Mouse (Mus musculus): ENCODE measurements around the gene Fbp1. TPM values are rescaled to one million over a fixed set of nuclear protein-coding genes. Genes with fewer than 3 reads are reported as not detected.
"Not testable (repeated sequence)": the region's sequence is repeated elsewhere in the genome, so short reads cannot be mapped to it uniquely, and the experiment has no call there.

Gene Fbp1
- polyA plus RNA-seq (2012; rRNA removed) (0.68 and 1.2 TPM in 2 replicates), polyA plus RNA-seq (2014; fragmentation: Nextera tagmentation; extraction: Ambion mirVana) (2.1 and 4.5 TPM in 2 replicates)

GRCm38 (mm10) chr13:62887712-62888441 lies at the start of gene Fbp1:
Gene Fbp1, minus strand, starts transcription at chr13:62888282.
- no peak within 1 kb of the TSS for H3K9ac ChIP-seq (replicated peaks)
- peaks cover 16% of the 10 kb centered on the region for H3K27me3 ChIP-seq (ENCODE audit: control insufficient read depth, insufficient read depth, low read length)
- H3K9me3 ChIP-seq (ENCODE audit: control insufficient read depth, low read length), result no peaks in the 10 kb centered on the region
- no peak within 1 kb of the TSS; a peak in 2 of 4 replicates for H3K4me3 ChIP-seq (ENCODE audit: insufficient read depth in 1 of 2, low read depth in 2 of 2, low read length in 2 of 2)
- H3K27ac ChIP-seq, result no peak within 1 kb of the TSS
- ATAC-seq (ENCODE audit: insufficient read depth) (no peak), DNase-seq (ENCODE audit: low read depth in 3 of 3, low spot score in 3 of 3) (no peak)
- H3K36me3 ChIP-seq (replicated peaks; ENCODE audit: control insufficient read depth, insufficient read depth, low read depth), result no peaks in the 10 kb centered on the region
- peak within 1 kb of the TSS; percentile 27 for H3K4me2 ChIP-seq (ENCODE audit: low read depth)
- no peaks in the 10 kb centered on the region for H3K4me1 ChIP-seq (replicated peaks; ENCODE audit: control insufficient read depth in 2 of 2, insufficient read depth in 2 of 2, low read length in 1 of 2)
- TF ChIP-seq CTCF (IDR thresholded peaks at IDR 0.05; ENCODE audit: low read depth), result no peak
- no peak for TF ChIP-seq EP300 (IDR thresholded peaks at IDR 0.05; ENCODE audit: low read depth)
- WGBS (ENCODE audit: insufficient replicate concordance), result 7% methylated on average over 29 of the region's 29 CpGs

GRCm38 (mm10) chr13:62932452-62932851 lies 44.4 kb upstream of the Fbp1 start:
- H3K4me1 ChIP-seq (replicated peaks; ENCODE audit: control insufficient read depth in 2 of 2, insufficient read depth in 2 of 2, low read length in 1 of 2), result 0 out of 4 replicates have a peak, but pooled peaks cover 0 to 2% of the 10 kb centered on the region in 2 experiments
- no peak overlapping the region for H3K9ac ChIP-seq (replicated peaks)
- H3K9me3 ChIP-seq (ENCODE audit: control insufficient read depth, low read length), result no peaks in the 10 kb centered on the region
- no peak overlapping the region for H3K4me2 ChIP-seq (ENCODE audit: low read depth)
- TF ChIP-seq CTCF (IDR thresholded peaks at IDR 0.05; ENCODE audit: low read depth) (no peak), EP300 (IDR thresholded peaks at IDR 0.05; ENCODE audit: low read depth) (no peak)
- no peak overlapping the region for H3K27ac ChIP-seq
- DNase-seq (ENCODE audit: low read depth in 3 of 3, low spot score in 3 of 3), result no peak
- no peaks in the 10 kb centered on the region for H3K36me3 ChIP-seq (replicated peaks; ENCODE audit: control insufficient read depth, insufficient read depth, low read depth)
- WGBS (ENCODE audit: insufficient replicate concordance), result 75% methylated on average over 4 of the region's 4 CpGs
- H3K4me3 ChIP-seq (ENCODE audit: insufficient read depth in 1 of 2, low read depth in 2 of 2, low read length in 2 of 2), result no peak overlapping the region
- ATAC-seq (ENCODE audit: insufficient read depth), result no peak
- no peaks in the 10 kb centered on the region for H3K27me3 ChIP-seq (ENCODE audit: control insufficient read depth, insufficient read depth, low read length)

- no peaks in the 10 kb centered on the region for H3K4me1 ChIP-seq (replicated peaks; ENCODE audit: control insufficient read depth in 2 of 2, insufficient read depth in 2 of 2, low read length in 1 of 2)
Observed at GRCm38 (mm10) chr13:62929766-62930389, 41.8 kb upstream of the Fbp1 start.

GRCm38 (mm10) chr13:62929144-62929543 lies 41.1 kb upstream of the Fbp1 start:
- H3K9me3 ChIP-seq (ENCODE audit: control insufficient read depth, low read length); H3K27ac ChIP-seq; H3K4me3 ChIP-seq (ENCODE audit: insufficient read depth in 1 of 2, low read depth in 2 of 2, low read length in 2 of 2); ATAC-seq (ENCODE audit: insufficient read depth); H3K36me3 ChIP-seq (replicated peaks; ENCODE audit: control insufficient read depth, insufficient read depth, low read depth); H3K9ac ChIP-seq (replicated peaks); DNase-seq (ENCODE audit: low read depth in 3 of 3, low spot score in 3 of 3); H3K4me1 ChIP-seq (replicated peaks; ENCODE audit: control insufficient read depth in 2 of 2, insufficient read depth in 2 of 2, low read length in 1 of 2); H3K4me2 ChIP-seq (ENCODE audit: low read depth); H3K27me3 ChIP-seq (ENCODE audit: control insufficient read depth, insufficient read depth, low read length): not testable (repeated sequence)
- WGBS (ENCODE audit: insufficient replicate concordance), result 77% methylated on average over 3 of the region's 3 CpGs

More at GRCm38 (mm10) chr13:62929766-62930389, 41.8 kb upstream of the Fbp1 start:
- Histone ChIP-seq H3K27ac (no peak overlapping the region), H3K36me3 (replicated peaks; ENCODE audit: control insufficient read depth, insufficient read depth, low read depth) (no peaks in the 10 kb centered on the region), H3K9me3 (ENCODE audit: control insufficient read depth, low read length) (no peaks in the 10 kb centered on the region), H3K4me2 (ENCODE audit: low read depth) (no peak overlapping the region), H3K4me3 (ENCODE audit: insufficient read depth in 1 of 2, low read depth in 2 of 2, low read length in 2 of 2) (no peak overlapping the region), H3K27me3 (ENCODE audit: control insufficient read depth, insufficient read depth, low read length) (no peaks in the 10 kb centered on the region), H3K9ac (replicated peaks) (no peak overlapping the region)
- no peak for DNase-seq (ENCODE audit: low read depth in 3 of 3, low spot score in 3 of 3)
- no peak for ATAC-seq (ENCODE audit: insufficient read depth)
- TF ChIP-seq EP300 (IDR thresholded peaks at IDR 0.05; ENCODE audit: low read depth), result no peak
- no peak for TF ChIP-seq CTCF (IDR thresholded peaks at IDR 0.05; ENCODE audit: low read depth)
- WGBS (ENCODE audit: insufficient replicate concordance), result 76% methylated on average over 9 of the region's 9 CpGs

GRCm38 (mm10) chr13:62927470-62927869 lies 39.4 kb upstream of the Fbp1 start:
- WGBS (ENCODE audit: insufficient replicate concordance), result 43% methylated on average over 1 of the region's 1 CpGs
- no peak overlapping the region for H3K9ac ChIP-seq (replicated peaks)
- H3K4me2 ChIP-seq (ENCODE audit: low read depth), result no peak overlapping the region
- H3K4me1 ChIP-seq (replicated peaks; ENCODE audit: control insufficient read depth in 2 of 2, insufficient read depth in 2 of 2, low read length in 1 of 2), result no peaks in the 10 kb centered on the region
- H3K4me3 ChIP-seq (ENCODE audit: insufficient read depth in 1 of 2, low read depth in 2 of 2, low read length in 2 of 2), result no peak overlapping the region
- H3K9me3 ChIP-seq (ENCODE audit: control insufficient read depth, low read length), result no peaks in the 10 kb centered on the region
- DNase-seq (ENCODE audit: low read depth in 3 of 3, low spot score in 3 of 3) (no peak), ATAC-seq (ENCODE audit: insufficient read depth) (no peak)
- TF ChIP-seq EP300 (IDR thresholded peaks at IDR 0.05; ENCODE audit: low read depth) (no peak), CTCF (IDR thresholded peaks at IDR 0.05; ENCODE audit: low read depth) (no peak)
- no peaks in the 10 kb centered on the region for H3K36me3 ChIP-seq (replicated peaks; ENCODE audit: control insufficient read depth, insufficient read depth, low read depth)
- no peaks in the 10 kb centered on the region for H3K27me3 ChIP-seq (ENCODE audit: control insufficient read depth, insufficient read depth, low read length)
- H3K27ac ChIP-seq, result no peak overlapping the region

All from liver, embryonic 14.5 days (tissue).